Mouse (Mus musculus) regulatory T cell (primary cell): ENCODE measurements around the gene Rps27.

Experiments
- in situ Hi-C: fragments of 300-600 bp; cut with MboI, MseI; formaldehyde crosslinking; loops from one replicate; pipeline ENCODE4 v1.15.1; 2025; ENCODE audit warnings: high pct_unique_total_duplicates

The Rps27 gene

DNA sequence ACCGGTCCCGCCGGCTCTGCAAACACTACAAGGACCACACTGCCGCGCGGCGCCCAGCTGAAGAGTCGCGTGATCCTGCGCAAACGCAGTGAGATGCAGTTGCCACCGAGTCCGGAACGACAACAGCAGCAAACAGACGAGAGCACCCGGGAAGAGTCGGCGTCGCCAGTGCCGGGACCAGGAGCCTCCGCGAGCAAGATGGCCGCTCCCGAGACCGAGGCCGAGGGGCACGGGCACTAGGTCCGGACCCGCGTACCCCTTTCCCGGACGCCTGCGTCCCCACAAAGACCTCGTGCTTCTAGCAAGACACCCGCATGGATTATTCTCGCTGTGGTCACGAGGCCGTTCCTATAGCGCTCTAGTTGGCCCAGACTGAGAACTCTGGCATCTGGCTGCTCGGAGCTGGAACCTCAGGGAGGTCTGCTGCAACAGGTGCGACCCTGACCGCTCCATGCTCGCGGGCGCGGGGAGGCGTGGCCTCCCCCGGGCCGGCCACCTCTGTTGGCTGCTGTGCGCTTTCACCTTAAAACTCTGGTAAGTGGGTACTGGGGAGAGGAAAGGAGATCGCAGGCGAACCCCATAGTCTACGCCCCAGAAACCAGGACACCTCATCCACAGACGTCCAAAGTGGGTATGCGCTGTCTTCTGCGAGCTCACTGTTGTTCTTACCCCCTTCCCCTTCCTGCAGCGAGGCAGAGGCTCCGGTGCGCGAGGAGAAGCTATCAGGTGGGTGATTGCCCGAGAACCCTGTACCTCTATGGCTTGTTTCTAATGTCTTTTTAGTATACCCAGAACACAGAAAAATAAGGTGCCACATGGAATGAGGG lies 18.3 kb upstream of the Rps27 start, which contains the start of gene Jtb:
Gene Jtb (plus strand): TSS at position 91 of the 827 bp plus-strand sequence.
- in situ Hi-C loops = no loop called here

GRCm38 (mm10) chr3:90231075-90231474 lies 17.6 kb upstream of the Rps27 start:
- in situ Hi-C loops = no loop called here

DNA sequence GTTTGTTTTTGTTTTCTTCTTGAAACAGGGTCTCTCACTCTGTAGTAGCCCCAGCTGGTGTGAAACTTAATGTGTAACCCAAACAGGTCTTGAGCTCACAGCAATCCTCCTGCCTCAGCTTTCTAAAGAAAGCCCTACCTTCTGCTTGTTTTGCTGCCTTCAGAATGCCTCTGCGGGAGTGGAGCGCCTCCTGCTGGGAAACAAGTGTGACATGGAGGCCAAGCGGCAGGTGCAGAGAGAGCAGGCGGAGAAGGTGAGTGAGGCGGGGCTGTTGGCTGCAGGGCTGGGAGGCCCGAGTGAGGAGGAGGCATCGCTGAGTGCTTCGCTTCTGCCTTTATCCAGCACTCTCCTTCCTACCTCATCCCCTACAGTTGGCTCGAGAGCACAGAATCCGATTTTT lies 10.9 kb upstream of the Rps27 start:
- in situ Hi-C loops = loop anchor here (5.0 kb wide), 2 partner anchors 38 to 153 kb away; no protein-coding TSS in a partner anchor

- in situ Hi-C loops = loop anchor here (5.0 kb wide), 2 partner anchors 39 to 154 kb away; no protein-coding TSS in a partner anchor
Measured at GRCm38 (mm10) chr3:90222941-90223340, 9.5 kb upstream of the Rps27 start.

DNA sequence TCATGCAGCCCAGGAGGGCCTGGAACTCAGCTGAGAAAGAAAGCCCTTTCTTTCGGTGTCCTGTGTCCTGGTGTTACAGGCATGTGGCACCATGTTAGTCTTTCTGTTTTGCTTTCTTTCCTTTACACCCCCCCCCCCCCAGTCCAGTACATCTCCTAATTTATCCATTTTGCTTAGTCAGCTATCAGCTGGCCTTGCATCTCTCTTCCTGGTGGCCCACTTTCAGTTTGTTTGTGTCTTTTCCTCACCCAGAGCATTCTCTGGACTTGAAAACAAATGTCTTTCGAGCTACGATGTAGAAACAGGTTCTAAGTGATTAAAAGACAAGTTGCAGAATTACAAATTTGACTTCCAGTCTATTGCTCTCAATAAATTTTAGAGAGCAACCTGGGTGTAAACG lies 9.0 kb upstream of the Rps27 start:
- in situ Hi-C loops = loop anchor here (5.0 kb wide), 2 partner anchors 40 to 155 kb away; no protein-coding TSS in a partner anchor

DNA sequence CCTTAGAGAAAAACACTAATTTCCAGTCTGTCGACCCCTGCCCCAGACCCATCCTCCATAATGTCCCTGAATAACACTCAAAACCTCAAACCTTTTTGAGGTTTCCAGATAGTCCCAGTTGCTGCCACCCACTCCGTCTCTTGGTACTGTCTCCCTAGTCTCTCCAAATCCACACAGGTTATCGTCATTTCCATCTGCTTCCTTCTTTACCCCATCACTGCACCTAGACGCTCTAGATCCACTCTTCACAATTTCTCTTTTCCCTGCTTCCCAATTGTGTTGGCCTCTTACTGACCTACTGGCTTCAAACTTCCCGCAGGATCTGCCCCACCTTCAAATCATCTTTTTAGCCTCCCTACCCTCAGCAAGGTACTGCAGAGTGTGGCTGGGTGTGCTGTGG lies 7.7 kb upstream of the Rps27 start:
- in situ Hi-C loops = loop anchor here (5.0 kb wide), 2 partner anchors 41 to 156 kb away; no protein-coding TSS in a partner anchor

DNA sequence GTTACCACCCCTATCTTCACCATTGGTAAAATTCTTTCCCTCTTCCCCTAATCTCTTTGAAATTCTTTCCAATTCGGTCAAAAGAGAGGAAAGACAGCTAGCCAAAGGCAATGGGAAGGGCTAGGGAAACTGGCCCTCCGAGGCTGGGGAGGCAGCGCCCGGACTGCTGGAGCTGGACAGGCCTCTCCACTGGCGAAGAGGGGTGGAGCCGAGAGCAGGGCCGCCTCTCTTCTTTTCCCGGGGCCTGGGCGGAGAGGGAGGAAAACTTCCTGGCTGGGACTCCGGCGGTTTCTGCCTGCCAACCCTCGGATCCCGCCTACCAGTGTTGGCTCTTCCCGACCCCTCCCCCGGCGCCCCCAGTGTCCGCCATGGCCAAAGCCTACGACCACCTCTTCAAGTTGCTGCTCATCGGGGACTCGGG lies 7.1 kb upstream of the Rps27 start:
- in situ Hi-C loops = loop anchor here (5.0 kb wide), 2 partner anchors 42 to 157 kb away; no protein-coding TSS in a partner anchor

GRCm38 (mm10) chr3:90220088-90220487 lies 6.6 kb upstream of the Rps27 start:
- in situ Hi-C loops = loop anchor here (5.0 kb wide), 2 partner anchors 42 to 157 kb away; no protein-coding TSS in a partner anchor

DNA sequence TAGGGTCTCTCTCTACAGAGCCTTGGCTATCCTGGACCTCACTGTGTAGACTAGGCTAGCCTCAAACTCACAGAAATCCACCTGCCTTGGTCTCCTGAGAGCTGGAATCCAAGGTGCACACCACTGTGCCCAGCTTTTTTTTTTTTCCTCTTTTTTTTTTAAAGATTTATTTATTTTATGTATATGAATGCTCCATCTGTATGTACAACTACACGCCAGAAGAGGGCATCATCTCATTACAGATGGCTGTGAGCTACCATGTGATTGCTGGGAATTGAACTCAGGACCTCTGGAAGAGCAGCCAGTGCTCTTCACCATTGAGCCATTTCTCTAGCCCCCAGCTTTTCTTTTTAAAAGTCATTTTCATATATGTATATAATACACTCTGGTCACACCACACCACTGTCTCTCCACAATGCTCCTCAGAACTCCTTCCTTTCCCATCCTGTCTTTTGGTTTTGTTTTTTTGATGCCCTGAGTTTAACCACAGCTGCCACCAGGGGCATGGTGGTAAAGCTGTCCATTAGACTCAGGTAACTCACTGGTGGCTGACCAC lies 2.5 kb upstream of the Rps27 start:
- in situ Hi-C loops = no loop called here

- in situ Hi-C loops = no loop called here
Measured at GRCm38 (mm10) chr3:90213956-90214684, 669 bp upstream of the Rps27 start.

- in situ Hi-C loops = no loop called here
Measured at GRCm38 (mm10) chr3:90212723-90213122, 728 bp downstream of the Rps27 start.

- in situ Hi-C loops = no loop called here
Measured at GRCm38 (mm10) chr3:90211475-90212398, 1.7 kb downstream of the Rps27 start.

DNA sequence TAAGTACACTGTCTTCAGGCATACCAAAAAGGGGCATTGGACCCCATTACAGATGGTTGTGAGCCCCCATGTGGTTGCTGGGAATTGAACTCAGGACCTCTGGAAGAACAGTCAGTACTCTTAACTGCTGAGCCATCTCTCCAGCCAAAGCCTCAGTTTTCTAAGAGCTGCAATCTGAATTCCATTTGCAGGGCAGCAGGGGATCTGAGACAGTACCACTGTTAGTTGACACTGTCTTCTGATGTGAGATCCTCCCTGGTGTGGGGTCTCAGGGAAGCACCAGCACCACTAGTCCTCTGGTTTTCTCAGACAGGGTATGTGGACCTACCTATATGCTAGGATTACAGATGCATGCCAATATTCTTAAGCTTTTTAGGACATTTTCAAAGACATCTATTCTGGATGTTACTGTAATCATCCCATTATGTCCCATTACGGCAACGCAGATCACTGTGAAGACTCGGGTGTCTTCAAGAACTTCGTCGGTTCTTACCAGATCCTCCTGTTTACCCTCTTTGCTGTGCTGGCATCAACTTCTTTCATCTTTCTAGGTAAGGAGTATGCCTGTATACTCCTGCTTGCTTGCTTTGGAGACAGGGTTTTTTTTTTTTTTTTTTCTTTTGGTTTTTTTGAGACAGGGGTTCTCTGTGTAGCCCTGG lies 3.4 kb downstream of the Rps27 start:
- in situ Hi-C loops = no loop called here

DNA sequence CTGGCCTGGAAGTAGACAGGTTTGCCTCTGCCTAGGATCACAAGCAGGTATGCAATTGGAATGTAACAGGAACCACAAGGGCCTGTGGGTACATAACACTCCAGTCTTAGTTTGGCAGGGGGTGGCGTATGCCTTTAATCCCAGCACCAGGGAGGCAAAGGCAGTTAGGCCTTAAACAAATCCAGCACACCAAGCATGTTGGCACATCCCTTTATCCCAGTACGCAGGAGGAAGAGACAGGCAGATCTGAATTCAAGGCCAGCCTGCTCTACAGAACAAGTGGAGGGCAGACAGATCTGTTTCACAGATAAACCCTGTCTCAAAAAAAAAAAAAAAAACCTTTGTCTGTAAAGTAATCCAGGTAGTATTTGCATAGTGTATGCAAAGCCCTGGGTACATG lies 4.8 kb downstream of the Rps27 start:
- in situ Hi-C loops = no loop called here

GRCm38 (mm10) chr3:90204582-90204981 lies 8.9 kb downstream of the Rps27 start:
- in situ Hi-C loops = no loop called here

GRCm38 (mm10) chr3:90203619-90204018 lies 9.8 kb downstream of the Rps27 start:
- in situ Hi-C loops = no loop called here

GRCm38 (mm10) chr3:90202884-90203283 lies 10.6 kb downstream of the Rps27 start:
- in situ Hi-C loops = no loop called here

DNA sequence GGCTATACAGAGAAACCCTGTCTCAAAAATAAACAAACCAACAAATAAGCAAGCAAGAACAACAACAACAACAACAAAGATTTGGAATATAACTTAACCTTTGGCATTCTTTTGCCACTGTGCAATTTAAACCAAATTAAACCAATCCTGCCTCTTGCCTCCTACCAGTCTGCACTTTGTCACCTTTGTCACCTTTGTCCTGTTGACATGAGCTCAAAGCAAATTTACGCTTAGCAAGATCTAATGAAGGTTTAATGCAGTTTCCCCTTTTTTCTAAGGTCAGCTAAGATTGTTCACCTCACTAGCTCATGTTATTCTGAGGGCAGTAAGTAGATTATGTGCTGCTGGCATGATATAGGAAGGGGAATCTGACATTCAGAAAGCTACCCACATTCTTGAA lies 15.9 kb downstream of the Rps27 start:
- in situ Hi-C loops = no loop called here

DNA sequence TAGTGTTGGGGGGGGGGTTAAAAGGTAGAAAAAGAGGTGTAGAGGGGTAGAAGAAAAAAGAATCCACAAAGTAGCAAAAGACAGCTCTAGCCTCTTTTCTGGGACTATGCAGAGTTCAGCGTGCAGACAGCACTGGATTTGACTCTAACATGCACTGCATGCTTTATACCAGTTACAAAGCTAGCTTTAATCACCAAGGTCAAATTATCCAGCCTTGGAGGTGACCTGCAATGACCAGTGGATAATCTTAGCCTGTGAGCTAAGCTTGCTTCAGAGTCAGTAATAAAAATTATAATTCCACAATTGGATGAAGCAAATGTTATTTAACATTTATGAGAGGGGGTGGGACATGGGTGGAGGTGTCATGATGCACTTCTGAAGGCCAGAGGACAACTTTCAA lies 17.8 kb downstream of the Rps27 start:
- in situ Hi-C loops = no loop called here

- in situ Hi-C loops = no loop called here
Measured at GRCm38 (mm10) chr3:90194759-90195158, 18.7 kb downstream of the Rps27 start.
